Mouse (Mus musculus) adrenal gland, adult 18-20 months (tissue): ENCODE measurements around the gene Lypd3. TPM values are rescaled to one million over a fixed set of nuclear protein-coding genes. Genes with fewer than 3 reads are reported as not detected.
"Not testable (repeated sequence)": the region's sequence is repeated elsewhere in the genome, so short reads cannot be mapped to it uniquely, and the experiment has no call there.

Source experiments
- DNase-seq, 2 experiments: peaks; one replicate each; pipeline ENCODE4 v3.0.0; 2021 to 2022; ENCODE audit warnings: low spot score in 2 of 2
- total RNA-seq, 2 experiments: library from RNA; stranded (reverse); gene quantifications; 1 replicate in 1 of 2; 2 replicates in 1 of 2; pipeline ENCODE4 v1.2.3; 2021

Gene Lypd3
- total RNA-seq, 2 experiments from 2014 or later, result 0.50 TPM; not detected in 1

- DNase-seq, result no peak
These were observed 25.0 kb downstream of the Lypd3 start for GRCm38 (mm10) chr7:24661118-24661904.

GRCm38 (mm10) chr7:24662575-24662974 lies 26.2 kb downstream of the Lypd3 start:
- peak; percentile 54 to 58 for DNase-seq

GRCm38 (mm10) chr7:24664301-24664700 lies 28.0 kb downstream of the Lypd3 start:
- no peak for DNase-seq

GRCm38 (mm10) chr7:24664959-24665358 lies 28.6 kb downstream of the Lypd3 start:
- DNase-seq, result no peak

- DNase-seq, result no peak
These were observed 35.6 kb downstream of the Lypd3 start for GRCm38 (mm10) chr7:24671944-24672439.

- DNase-seq, result no peak
These were observed 40.2 kb downstream of the Lypd3 start, which contains the start of gene Tex101 for GRCm38 (mm10) chr7:24676575-24676974. TSS of gene Tex101 (minus strand) at chr7:24676675.

- DNase-seq, result peak in 1 of 2 experiments; percentile 7
These were observed 47.8 kb downstream of the Lypd3 start for GRCm38 (mm10) chr7:24684121-24684520.

- DNase-seq, result not testable (repeated sequence)
These were observed 51.2 kb downstream of the Lypd3 start for GRCm38 (mm10) chr7:24687519-24687918.

Other genes with a start within 250 kb of the Lypd3 start
- 10 to 100 TPM; 17.7 to 20.1 TPM for gene Smg9, start 236.9 kb upstream of the Lypd3 start, total RNA-seq
- gene Irgc1, start 184.3 kb upstream of the Lypd3 start, total RNA-seq, result not detected
- 10 to 100 TPM in 1 of 2 experiments, 1 to 10 TPM in 1; 6.5 to 14.4 TPM for gene Plaur, start 174.1 kb upstream of the Lypd3 start, total RNA-seq
- 1 to 10 TPM; 3.5 TPM for gene Cadm4, start 154.5 kb upstream of the Lypd3 start, total RNA-seq
- 1 to 10 TPM; 4.6 to 5.0 TPM for gene Zfp428, start 129.5 kb upstream of the Lypd3 start, total RNA-seq
- not detected for gene AC161166.1, start 124.1 kb upstream of the Lypd3 start, total RNA-seq
- 10 to 100 TPM; 21.0 to 24.1 TPM for gene Irgq, start 105.9 kb upstream of the Lypd3 start, total RNA-seq
- gene Pinlyp, start 90.4 kb upstream of the Lypd3 start, total RNA-seq, result not detected
- gene Xrcc1, start 90.3 kb upstream of the Lypd3 start, total RNA-seq, result 10 to 100 TPM; 35.9 to 37.1 TPM
- gene Ethe1, start 49.0 kb upstream of the Lypd3 start, total RNA-seq, result 10 to 100 TPM; 28.9 to 40.3 TPM
- gene Zfp575, start 48.9 kb upstream of the Lypd3 start, total RNA-seq, result under 1 TPM; 0.32 to 0.46 TPM
- 1 to 10 TPM; 3.8 to 5.2 TPM for gene Phldb3, start 25.8 kb upstream of the Lypd3 start, total RNA-seq
- not detected for gene Tex101, start 40.1 kb downstream of the Lypd3 start, total RNA-seq
- not detected for gene BC049730, start 72.7 kb downstream of the Lypd3 start, total RNA-seq
- not detected for gene Gm4763, start 90.4 kb downstream of the Lypd3 start, total RNA-seq
- under 1 TPM in 1 of 2 experiments, not detected in 1; 0.19 TPM for gene Cd177, start 123.8 kb downstream of the Lypd3 start, total RNA-seq
- not detected for gene Ceacam10, start 140.7 kb downstream of the Lypd3 start, total RNA-seq
- not detected for gene Gm9844, start 225.7 kb downstream of the Lypd3 start, total RNA-seq
- gene Lypd4, start 233.4 kb downstream of the Lypd3 start, total RNA-seq, result not detected
- gene Dmrtc2, start 233.5 kb downstream of the Lypd3 start, total RNA-seq, result not detected
- 100 to 1,000 TPM; 871 to 959 TPM for gene Rps19, start 247.8 kb downstream of the Lypd3 start, total RNA-seq